Mouse (Mus musculus): Measurements from ENCODE around the gene Acer3. TPM values are rescaled to one million over a fixed set of nuclear protein-coding genes. Genes with fewer than 3 reads are reported as not detected.

Gene Acer3
- total RNA-seq, 1 experiment = 26.2 TPM

GRCm38 (mm10) chr7:98201493-98202028, 119.4 kb downstream of the Acer3 start:
- in situ Hi-C loops (cut with MboI; ENCODE audit: low sequenced_read_pairs in 2 of 2, unreplicated experiment in 2 of 2) = no loop called here

GRCm38 (mm10) chr7:98200396-98200795, 120.6 kb downstream of the Acer3 start:
- Histone ChIP-seq H3K4me3 (ENCODE audit: insufficient read depth in 1 of 2, low read depth in 1 of 2, low read length in 2 of 2, poor library complexity in 1 of 2, severe bottlenecking in 1 of 2) (no peak overlapping the region), H3K4me1 (ENCODE audit: control insufficient read depth in 2 of 2, insufficient read depth in 2 of 2, low read length in 2 of 2, poor library complexity in 1 of 2) (no peaks in the 10 kb centered on the region), H3K27ac (ENCODE audit: insufficient read depth, low read depth, low read length, poor library complexity, severe bottlenecking) (no peak overlapping the region), H3K9ac (ENCODE audit: insufficient read depth, low read depth, low read length, poor library complexity, severe bottlenecking) (no peak overlapping the region), H3K9me3 (ENCODE audit: control insufficient read depth, insufficient read depth, low read depth, low read length) (no peaks in the 10 kb centered on the region), H3K36me3 (ENCODE audit: control insufficient read depth, insufficient read depth, low read length, poor library complexity, severe bottlenecking) (no peaks in the 10 kb centered on the region)
- TF ChIP-seq CHD2 (IDR thresholded peaks at IDR 0.05; ENCODE audit: low read depth, low read length) = no peak
- TF ChIP-seq MAFK (IDR thresholded peaks at IDR 0.05; ENCODE audit: insufficient read depth, low read depth, low read length) = no peak
- no peak for TF ChIP-seq ZC3H11A (IDR thresholded peaks at IDR 0.05; ENCODE audit: borderline replicate concordance, low read depth, low read length)
- no peak for TF ChIP-seq HCFC1 (IDR thresholded peaks at IDR 0.05; ENCODE audit: borderline replicate concordance, insufficient read depth, low read length)
- TF ChIP-seq ZNF384 (IDR thresholded peaks at IDR 0.05; ENCODE audit: low read depth, low read length) = no peak
- in situ Hi-C loops (cut with MboI; ENCODE audit: low sequenced_read_pairs in 2 of 2, unreplicated experiment in 2 of 2) = no loop called here
- no peak for DNase-seq (ENCODE audit: low read depth, low spot score)

More at GRCm38 (mm10) chr7:98201493-98202028, 119.4 kb downstream of the Acer3 start:
- TF ChIP-seq ZC3H11A (IDR thresholded peaks at IDR 0.05; ENCODE audit: borderline replicate concordance, low read depth, low read length) = no peak
- TF ChIP-seq ZNF384 (IDR thresholded peaks at IDR 0.05; ENCODE audit: low read depth, low read length) = no peak
- no peak for TF ChIP-seq HCFC1 (IDR thresholded peaks at IDR 0.05; ENCODE audit: borderline replicate concordance, insufficient read depth, low read length)
- TF ChIP-seq MAFK (IDR thresholded peaks at IDR 0.05; ENCODE audit: insufficient read depth, low read depth, low read length) = no peak
- no peak for TF ChIP-seq CHD2 (IDR thresholded peaks at IDR 0.05; ENCODE audit: low read depth, low read length)
- Histone ChIP-seq H3K4me1 (ENCODE audit: control insufficient read depth in 2 of 2, insufficient read depth in 2 of 2, low read length in 2 of 2, poor library complexity in 1 of 2) (no peaks in the 10 kb centered on the region), H3K9ac (ENCODE audit: insufficient read depth, low read depth, low read length, poor library complexity, severe bottlenecking) (no peak overlapping the region), H3K9me3 (ENCODE audit: control insufficient read depth, insufficient read depth, low read depth, low read length) (no peaks in the 10 kb centered on the region), H3K4me3 (ENCODE audit: insufficient read depth in 1 of 2, low read depth in 1 of 2, low read length in 2 of 2, poor library complexity in 1 of 2, severe bottlenecking in 1 of 2) (no peak overlapping the region), H3K36me3 (ENCODE audit: control insufficient read depth, insufficient read depth, low read length, poor library complexity, severe bottlenecking) (no peaks in the 10 kb centered on the region), H3K27ac (ENCODE audit: insufficient read depth, low read depth, low read length, poor library complexity, severe bottlenecking) (no peak overlapping the region)
- no peak for DNase-seq (ENCODE audit: low read depth, low spot score)

GRCm38 (mm10) chr7:98199381-98199780, 121.6 kb downstream of the Acer3 start, which contains the start of gene B3gnt6:
Gene B3gnt6, minus strand, starts transcription at chr7:98199481.
- no peak for DNase-seq (ENCODE audit: low read depth, low spot score)
- Histone ChIP-seq H3K9me3 (ENCODE audit: control insufficient read depth, insufficient read depth, low read depth, low read length) (no peaks in the 10 kb centered on the region), H3K4me3 (ENCODE audit: insufficient read depth in 1 of 2, low read depth in 1 of 2, low read length in 2 of 2, poor library complexity in 1 of 2, severe bottlenecking in 1 of 2) (no peak within 1 kb of the TSS), H3K27ac (ENCODE audit: insufficient read depth, low read depth, low read length, poor library complexity, severe bottlenecking) (no peak within 1 kb of the TSS), H3K9ac (ENCODE audit: insufficient read depth, low read depth, low read length, poor library complexity, severe bottlenecking) (no peak within 1 kb of the TSS), H3K4me1 (ENCODE audit: control insufficient read depth in 2 of 2, insufficient read depth in 2 of 2, low read length in 2 of 2, poor library complexity in 1 of 2) (no peaks in the 10 kb centered on the region), H3K36me3 (ENCODE audit: control insufficient read depth, insufficient read depth, low read length, poor library complexity, severe bottlenecking) (no peaks in the 10 kb centered on the region)
- TF ChIP-seq HCFC1 (IDR thresholded peaks at IDR 0.05; ENCODE audit: borderline replicate concordance, insufficient read depth, low read length) = no peak
- no peak for TF ChIP-seq ZNF384 (IDR thresholded peaks at IDR 0.05; ENCODE audit: low read depth, low read length)
- TF ChIP-seq CHD2 (IDR thresholded peaks at IDR 0.05; ENCODE audit: low read depth, low read length) = no peak
- no peak for TF ChIP-seq MAFK (IDR thresholded peaks at IDR 0.05; ENCODE audit: insufficient read depth, low read depth, low read length)
- TF ChIP-seq ZC3H11A (IDR thresholded peaks at IDR 0.05; ENCODE audit: borderline replicate concordance, low read depth, low read length) = no peak
- in situ Hi-C loops (cut with MboI; ENCODE audit: low sequenced_read_pairs in 2 of 2, unreplicated experiment in 2 of 2) = no loop called here

GRCm38 (mm10) chr7:98195151-98195801, 125.7 kb downstream of the Acer3 start:
- in situ Hi-C loops (cut with MboI; ENCODE audit: low sequenced_read_pairs in 2 of 2, unreplicated experiment in 2 of 2) = no loop called here
- H3K36me3 ChIP-seq (ENCODE audit: control insufficient read depth, insufficient read depth, low read length, poor library complexity, severe bottlenecking) = no peaks in the 10 kb centered on the region
- no peak overlapping the region for H3K4me3 ChIP-seq (ENCODE audit: insufficient read depth in 1 of 2, low read depth in 1 of 2, low read length in 2 of 2, poor library complexity in 1 of 2, severe bottlenecking in 1 of 2)
- TF ChIP-seq MAFK (IDR thresholded peaks at IDR 0.05; ENCODE audit: insufficient read depth, low read depth, low read length) (0 out of 2 replicates have a peak, but pooled peaks have one; percentile 16), ZC3H11A (IDR thresholded peaks at IDR 0.05; ENCODE audit: borderline replicate concordance, low read depth, low read length) (no peak), HCFC1 (IDR thresholded peaks at IDR 0.05; ENCODE audit: borderline replicate concordance, insufficient read depth, low read length) (no peak)
- DNase-seq (ENCODE audit: low read depth, low spot score) = no peak
- H3K27ac ChIP-seq (ENCODE audit: insufficient read depth, low read depth, low read length, poor library complexity, severe bottlenecking) = no peak overlapping the region
- H3K9ac ChIP-seq (ENCODE audit: insufficient read depth, low read depth, low read length, poor library complexity, severe bottlenecking) = no peak overlapping the region
- H3K4me1 ChIP-seq (ENCODE audit: control insufficient read depth in 2 of 2, insufficient read depth in 2 of 2, low read length in 2 of 2, poor library complexity in 1 of 2) = no peaks in the 10 kb centered on the region; a peak in 1 of 4 replicates
- no peaks in the 10 kb centered on the region for H3K9me3 ChIP-seq (ENCODE audit: control insufficient read depth, insufficient read depth, low read depth, low read length)

All from ES-E14 (cell line).